Mouse (Mus musculus) liver, postnatal 0 days (tissue): ENCODE data around the gene March2.

Experiments used
- CTCF ChIP-seq: sonication (generic); IDR thresholded peaks from 2 replicates; pipeline ENCODE4 v1.5.1; 2016; ENCODE audit warnings: antibody characterized with exemption, low read depth
- EP300 ChIP-seq: IDR thresholded peaks from 2 replicates; pipeline ENCODE4 v1.6.1; 2016; ENCODE audit warnings: antibody characterized with exemption, low read depth, mild to moderate bottlenecking

GRCm38 (mm10) chr17:33754656-33755055 is 36.2 kb upstream of the March2 start:
- TF ChIP-seq EP300 (no peak), CTCF (peak; percentile 25)
